Mouse (Mus musculus) lung, postnatal 0 days (tissue): ENCODE results near the gene Vsir. TPM values are rescaled to one million over a fixed set of nuclear protein-coding genes. Genes with fewer than 3 reads are reported as not detected.

Experiments
- ATAC-seq: fragments of 200-750 bp; cut with Nextera tagmentation; 2 replicates; pipeline ENCODE4 v1.8.0; 2017; ENCODE audit warnings: moderate library complexity
- DNase-seq: peaks from one replicate; pipeline ENCODE4 v3.0.0-alpha.2; 2016; ENCODE audit warnings: low spot score
- H3K27ac ChIP-seq: fragments of 300-500 bp; sonication (generic); 2 replicates; pipeline ENCODE4 v1.5.1; 2014; ENCODE audit warnings: antibody characterized with exemption, mild to moderate bottlenecking, low read length, mixed read lengths
- H3K27me3 ChIP-seq: fragments of 300-500 bp; sonication (generic); replicated peaks from 2 replicates; pipeline ENCODE4 v1.6.1; 2014; ENCODE audit warnings: low read length, mixed read lengths; ENCODE audit not compliant: insufficient read depth
- H3K36me3 ChIP-seq: fragments of 300-500 bp; sonication (generic); 2 replicates; pipeline ENCODE4 v1.6.1; 2014; ENCODE audit warnings: low read length, mixed read lengths; ENCODE audit not compliant: insufficient read depth
- H3K4me1 ChIP-seq: fragments of 300-500 bp; sonication (generic); 2 replicates; pipeline ENCODE4 v1.6.1; 2014; ENCODE audit warnings: antibody characterized with exemption, low read depth, low read length, mixed read lengths; ENCODE audit not compliant: insufficient read depth
- H3K4me2 ChIP-seq: fragments of 300-500 bp; sonication (generic); replicated peaks from 2 replicates; pipeline ENCODE4 v1.6.1; 2014; ENCODE audit warnings: low read depth, mild to moderate bottlenecking, low read length, moderate library complexity, mixed read lengths
- H3K4me3 ChIP-seq: fragments of 300-500 bp; sonication (generic); 2 replicates; pipeline ENCODE4 v1.5.1; 2014; ENCODE audit warnings: low read depth, low read length
- H3K9ac ChIP-seq: fragments of 300-500 bp; sonication (generic); replicated peaks from 2 replicates; pipeline ENCODE4 v1.6.1; 2014; ENCODE audit warnings: low read depth, mild to moderate bottlenecking
- H3K9me3 ChIP-seq: fragments of 300-500 bp; sonication (generic); 2 replicates; pipeline ENCODE4 v1.6.1; 2016; ENCODE audit warnings: low read length, mixed read lengths
- CTCF ChIP-seq: IDR thresholded peaks from 2 replicates; pipeline ENCODE4 v1.5.1; 2016; ENCODE audit warnings: antibody characterized with exemption, mild to moderate bottlenecking
- EP300 ChIP-seq: IDR thresholded peaks from 2 replicates; pipeline ENCODE4 v1.6.1; 2016; ENCODE audit warnings: antibody characterized with exemption, mild to moderate bottlenecking, control low read depth
- WGBS: fragments of 180-500 bp; shearing (Covaris S2); extraction: QIAGEN DNeasy Blood & Tissue Kit; methylation state at CpG from one replicate; pipeline ENCODE4 v1.1.7; 2014; 5-methylcytosine and 5-hydroxymethylcytosine counted together
- polyA plus RNA-seq: library from polyadenylated mRNA; unstranded; fragments of >200 nt; fragmentation: Nextera tagmentation; extraction: Ambion mirVana; gene quantifications from 2 replicates; pipeline ENCODE4 v1.2.1, GENCODE M21; 2015

Vsir gene
- polyA plus RNA-seq, 1 experiment from 2014 or later = 19.7 TPM

- Histone ChIP-seq H3K9ac (no peak overlapping the region), H3K9me3 (no peaks in the 10 kb centered on the region), H3K4me2 (peak overlapping the region; percentile 64; the same call in 1 of the 2 replicates), H3K4me3 (no peak overlapping the region), H3K27me3 (no peaks in the 10 kb centered on the region), H3K36me3 (no peaks in the 10 kb centered on the region), H3K4me1 (peaks cover 22% of the 10 kb centered on the region), H3K27ac (no peak overlapping the region)
- no peak for TF ChIP-seq CTCF
- no peak for TF ChIP-seq EP300
- ATAC-seq (no peak), DNase-seq (no peak)
- 86% methylated on average over 4 of the region's 4 CpGs for WGBS
These were observed 595 bp upstream of the Vsir start for GRCm38 (mm10) chr10:60346056-60346455.

- peaks cover 27% of the 10 kb centered on the region for H3K4me1 ChIP-seq
- peak overlapping the region; percentile 51 for H3K9ac ChIP-seq
- TF ChIP-seq EP300 (no peak), CTCF (no peak)
- H3K36me3 ChIP-seq = no peaks in the 10 kb centered on the region
- peak overlapping the region; percentile 43 for H3K4me3 ChIP-seq
- no peaks in the 10 kb centered on the region for H3K27me3 ChIP-seq
- WGBS = 45% methylated on average over 9 of the region's 9 CpGs
- no peak for ATAC-seq
- H3K4me2 ChIP-seq = peak overlapping the region; percentile 64
- no peaks in the 10 kb centered on the region for H3K9me3 ChIP-seq
- no peak for DNase-seq
- peak overlapping the region; percentile 87; the same call in 1 of the 2 replicates for H3K27ac ChIP-seq
These were observed 1.3 kb downstream of the Vsir start for GRCm38 (mm10) chr10:60347768-60348610.

GRCm38 (mm10) chr10:60349056-60349455 lies 2.4 kb downstream of the Vsir start:
- peak overlapping the region; percentile 64 for H3K4me2 ChIP-seq
- H3K27ac ChIP-seq = peak overlapping the region; percentile 87
- DNase-seq (peak; percentile 90), ATAC-seq (peak; percentile 34)
- no peaks in the 10 kb centered on the region for H3K36me3 ChIP-seq
- no peak overlapping the region for H3K4me3 ChIP-seq
- TF ChIP-seq EP300 (peak; percentile 62), CTCF (no peak)
- 38% methylated on average over 6 of the region's 6 CpGs for WGBS
- H3K9ac ChIP-seq = no peak overlapping the region
- no peaks in the 10 kb centered on the region for H3K9me3 ChIP-seq
- no peaks in the 10 kb centered on the region for H3K27me3 ChIP-seq
- H3K4me1 ChIP-seq = peaks cover 27% of the 10 kb centered on the region

- DNase-seq (no peak), ATAC-seq (no peak)
- WGBS = 78% methylated on average over 5 of the region's 5 CpGs
- H3K9ac ChIP-seq = no peak overlapping the region
- H3K9me3 ChIP-seq = no peaks in the 10 kb centered on the region
- H3K27ac ChIP-seq = peak overlapping the region; percentile 87
- no peaks in the 10 kb centered on the region for H3K27me3 ChIP-seq
- H3K4me3 ChIP-seq = no peak overlapping the region
- TF ChIP-seq CTCF (no peak), EP300 (no peak)
- peaks cover 27% of the 10 kb centered on the region for H3K4me1 ChIP-seq
- peak overlapping the region; percentile 44 for H3K4me2 ChIP-seq
- H3K36me3 ChIP-seq = no peaks in the 10 kb centered on the region
These were observed 3.0 kb downstream of the Vsir start for GRCm38 (mm10) chr10:60349644-60350043.

- H3K27me3 ChIP-seq = no peaks in the 10 kb centered on the region
- H3K27ac ChIP-seq = peak overlapping the region; percentile 87
- no peaks in the 10 kb centered on the region for H3K9me3 ChIP-seq
- H3K36me3 ChIP-seq = no peaks in the 10 kb centered on the region
- H3K4me1 ChIP-seq = peaks cover 27% of the 10 kb centered on the region
- 35% methylated on average over 5 of the region's 5 CpGs for WGBS
- DNase-seq = no peak
- peak overlapping the region; percentile 44 for H3K4me2 ChIP-seq
- ATAC-seq = no peak
- H3K4me3 ChIP-seq = peak overlapping the region; percentile 26; the same call in 1 of the 2 replicates
- no peak overlapping the region for H3K9ac ChIP-seq
- TF ChIP-seq EP300 = no peak
- TF ChIP-seq CTCF = no peak
These were observed 3.6 kb downstream of the Vsir start for GRCm38 (mm10) chr10:60350077-60350804.

DNA sequence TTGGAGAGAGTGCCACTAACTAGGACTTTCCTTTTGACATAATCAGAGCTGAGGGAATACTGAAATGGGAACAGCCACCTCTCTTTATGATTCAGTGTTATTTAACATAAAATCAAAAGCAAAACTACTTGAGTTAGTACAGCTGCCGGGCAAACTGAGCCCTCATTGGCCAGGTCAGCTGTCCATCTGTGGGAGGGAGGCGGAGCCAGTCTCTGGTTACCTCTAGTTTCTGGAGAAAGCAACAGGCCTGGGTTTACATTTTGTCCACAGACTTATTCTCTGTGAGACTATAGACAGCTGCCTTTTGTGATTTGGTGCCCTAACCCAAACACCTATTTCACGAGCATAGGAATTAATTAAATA lies 4.1 kb downstream of the Vsir start:
- H3K36me3 ChIP-seq = no peaks in the 10 kb centered on the region
- no peaks in the 10 kb centered on the region for H3K27me3 ChIP-seq
- peak overlapping the region; percentile 87 for H3K27ac ChIP-seq
- peak overlapping the region; percentile 26; the same call in 1 of the 2 replicates for H3K4me3 ChIP-seq
- DNase-seq (peak; percentile 93), ATAC-seq (peak; percentile 53)
- no peak overlapping the region for H3K9ac ChIP-seq
- peaks cover 27% of the 10 kb centered on the region for H3K4me1 ChIP-seq
- 11% methylated on average over 3 of the region's 3 CpGs for WGBS
- peak overlapping the region; percentile 44 for H3K4me2 ChIP-seq
- H3K9me3 ChIP-seq = no peaks in the 10 kb centered on the region
- TF ChIP-seq EP300 (0 out of 2 replicates have a peak, but pooled peaks have one; percentile 14), CTCF (no peak)
